Mouse (Mus musculus): ENCODE measurements around the gene Xntrpc. TPM values are rescaled to one million over a fixed set of nuclear protein-coding genes. Genes with fewer than 3 reads are reported as not detected.

Gene Xntrpc
- total RNA-seq (2023): 0.54 and 1.1 TPM in 2 replicates

GRCm38 (mm10) chr7:102065046-102065891, at the start of gene Xntrpc, which contains the start of the genes Rnf121 and Xndc1:
Gene Xntrpc (plus strand): TSS chr7:102065713.
Gene Rnf121 (minus strand): TSS chr7:102065469.
Gene Xndc1 (plus strand): TSS chr7:102065511.

GRCm38 (mm10) chr7:102018590-102018989, 46.9 kb upstream of the Xntrpc start, which contains the start of gene Il18bp:
Gene Il18bp (minus strand): TSS chr7:102018690.

GRCm38 (mm10) chr7:102082816-102083215, 17.3 kb downstream of the Xntrpc start, which contains the start of gene Trpc2:
Gene Trpc2 (plus strand): TSS chr7:102083116.

GRCm38 (mm10) chr7:102101487-102101886, 36.0 kb downstream of the Xntrpc start, which contains the start of gene Art1:
Gene Art1 (plus strand): TSS chr7:102101743.

DNA sequence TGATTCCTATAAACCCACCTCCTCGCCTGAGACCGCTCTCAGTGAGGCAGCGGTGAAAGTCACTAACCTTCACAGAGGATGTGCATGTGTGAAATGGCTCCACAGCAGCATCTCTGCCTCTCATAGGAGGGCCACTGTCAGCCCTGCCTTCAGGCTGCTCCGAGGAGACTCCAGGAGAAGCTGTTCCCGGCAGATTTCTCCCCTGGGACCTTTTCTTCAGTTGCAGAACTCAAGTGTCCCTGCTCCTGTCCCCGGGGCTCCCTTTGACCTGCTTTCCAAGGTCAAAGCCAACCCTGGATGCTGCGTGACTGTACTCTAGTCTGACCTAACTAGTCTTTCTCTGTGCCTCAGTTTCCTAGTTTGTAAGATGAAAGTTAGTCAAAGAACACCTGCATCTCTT, 43.7 kb downstream of the Xntrpc start, which contains the start of gene Art5:
Gene Art5 (minus strand): TSS at position 319 of the 400 bp plus-strand sequence.

GRCm38 (mm10) chr7:102116579-102117331, 51.2 kb downstream of the Xntrpc start, which contains the start of gene Chrna10:
Gene Chrna10 (minus strand): TSS chr7:102116828.

Other genes starting within 250 kb of the Xntrpc start
- gene Phox2a, start 247.4 kb upstream of the Xntrpc start, total RNA-seq (2023): not detected in 2 replicates
- gene Inppl1, start 227.5 kb upstream of the Xntrpc start, total RNA-seq (2023): 14.9 and 24.8 TPM in 2 replicates
- gene Folr2, start 208.5 kb upstream of the Xntrpc start, total RNA-seq (2023): 1.5 TPM in 1 of 2 replicates, not detected in the other
- 40.4 and 44.1 TPM in 2 replicates for gene Anapc15, start 202.0 kb upstream of the Xntrpc start, total RNA-seq (2023)
- not detected in 2 replicates for gene Folr1, start 194.9 kb upstream of the Xntrpc start, total RNA-seq (2023)
- gene Lamtor1, start 159.8 kb upstream of the Xntrpc start, total RNA-seq (2023): 97.8 and 108 TPM in 2 replicates
- gene Tomt, start 159.4 kb upstream of the Xntrpc start, total RNA-seq (2023): 0.18 TPM in 1 of 2 replicates, not detected in the other
- gene Lrrc51, start 131.8 kb upstream of the Xntrpc start, total RNA-seq (2023): 0.51 and 1.1 TPM in 2 replicates
- gene Numa1, start 131.6 kb upstream of the Xntrpc start, total RNA-seq (2023): 91.4 and 106 TPM in 2 replicates
- gene Il18bp, start 47.0 kb upstream of the Xntrpc start, total RNA-seq (2023): 28.7 and 30.3 TPM in 2 replicates
- 12.0 and 16.0 TPM in 2 replicates for gene Rnf121, start 244 bp upstream of the Xntrpc start, total RNA-seq (2023)
- 6.9 and 8.8 TPM in 2 replicates for gene Xndc1, start 202 bp upstream of the Xntrpc start, total RNA-seq (2023)
- gene Trpc2, start 17.4 kb downstream of the Xntrpc start, total RNA-seq (2023): 0.22 and 0.45 TPM in 2 replicates
- gene Art1, start 36.0 kb downstream of the Xntrpc start, total RNA-seq (2023): not detected in 2 replicates
- not detected in 2 replicates for gene Art5, start 43.8 kb downstream of the Xntrpc start, total RNA-seq (2023)
- 0.16 TPM in 1 of 2 replicates, not detected in the other for gene Chrna10, start 51.1 kb downstream of the Xntrpc start, total RNA-seq (2023)
- gene Nup98, start 144.5 kb downstream of the Xntrpc start, total RNA-seq (2023): 69.7 and 84.9 TPM in 2 replicates
- gene Pgap2, start 144.5 kb downstream of the Xntrpc start, total RNA-seq (2023): 34.8 and 40.8 TPM in 2 replicates
- gene Rhog, start 190.3 kb downstream of the Xntrpc start, total RNA-seq (2023): 459 and 512 TPM in 2 replicates
- gene Stim1, start 202.1 kb downstream of the Xntrpc start, total RNA-seq (2023): 90.5 and 118 TPM in 2 replicates